Mouse (Mus musculus) midbrain, postnatal 0 days (tissue): ENCODE data around the gene Slc35g1. TPM values are rescaled to one million over a fixed set of nuclear protein-coding genes. Genes with fewer than 3 reads are reported as not detected.

Experiments
- ATAC-seq: fragments of 200-750 bp; cut with Nextera tagmentation; 2 replicates; pipeline ENCODE4 v1.8.0; 2017; ENCODE audit warnings: moderate number of reproducible peaks, mild to moderate bottlenecking, moderate TSS enrichment, moderate library complexity; ENCODE audit not compliant: low FRiP score
- DNase-seq: peaks from one replicate; pipeline ENCODE4 v3.0.0-alpha.2; 2015; ENCODE audit warnings: low spot score
- H3K27ac ChIP-seq: fragments of 300-500 bp; sonication (generic); 2 replicates; pipeline ENCODE4 v1.5.1; 2014; ENCODE audit warnings: low read depth, mild to moderate bottlenecking, low read length, mixed read lengths
- H3K27me3 ChIP-seq: fragments of 300-500 bp; sonication (generic); 2 replicates; pipeline ENCODE4 v1.6.1; 2014; ENCODE audit warnings: low read length, control low read depth, mixed read lengths; ENCODE audit not compliant: insufficient read depth
- H3K36me3 ChIP-seq: fragments of 300-500 bp; sonication (generic); 2 replicates; pipeline ENCODE4 v1.6.1; 2014; ENCODE audit warnings: low read length, control low read depth, mixed read lengths; ENCODE audit not compliant: insufficient read depth
- H3K4me1 ChIP-seq: fragments of 300-500 bp; sonication (generic); 2 replicates; pipeline ENCODE4 v1.6.1; 2014; ENCODE audit warnings: mild to moderate bottlenecking, control low read depth, antibody characterized with exemption, low read length, mixed read lengths; ENCODE audit not compliant: insufficient read depth
- H3K4me2 ChIP-seq: fragments of 300-500 bp; sonication (generic); 2 replicates; pipeline ENCODE4 v1.6.1; 2014; ENCODE audit warnings: low read depth, mild to moderate bottlenecking, low read length, mixed read lengths; ENCODE audit not compliant: poor library complexity, severe bottlenecking
- H3K4me3 ChIP-seq: fragments of 300-500 bp; sonication (generic); 2 replicates; pipeline ENCODE4 v1.5.1; 2014; ENCODE audit warnings: low read depth, mild to moderate bottlenecking, low read length, moderate library complexity
- H3K9ac ChIP-seq: fragments of 300-500 bp; sonication (generic); replicated peaks from 2 replicates; pipeline ENCODE4 v1.6.1; 2014; ENCODE audit warnings: mild to moderate bottlenecking, low read length, moderate library complexity, mixed read lengths; ENCODE audit not compliant: poor library complexity, severe bottlenecking
- H3K9me3 ChIP-seq: fragments of 300-500 bp; sonication (generic); 2 replicates; pipeline ENCODE4 v1.6.1; 2016; ENCODE audit warnings: low read length, control low read depth
- CTCF ChIP-seq: IDR thresholded peaks from 2 replicates; pipeline ENCODE4 v1.5.1; 2016; ENCODE audit warnings: antibody characterized with exemption, mild to moderate bottlenecking
- WGBS: fragments of 180-500 bp; shearing (Covaris S2); extraction: QIAGEN DNeasy Blood & Tissue Kit; methylation state at CpG from one replicate; pipeline ENCODE4 v1.1.7; 2014; 5-methylcytosine and 5-hydroxymethylcytosine counted together
- polyA plus RNA-seq: library from polyadenylated mRNA; unstranded; fragments of >200 nt; fragmentation: Nextera tagmentation; extraction: Ambion mirVana; gene quantifications from 2 replicates; pipeline ENCODE4 v1.2.1, GENCODE M21; 2015
- total RNA-seq: library from RNA; depleted of rRNA; stranded (reverse); fragments of >200 nt; gene quantifications from 2 replicates; pipeline ENCODE4 v1.2.3, GENCODE M21; 2014

Slc35g1 gene
- total and polyA plus RNA-seq, 2 experiments from 2014 or later: 1.4 to 2.5 TPM

GRCm38 (mm10) chr19:38361850-38362249, 33.9 kb upstream of the Slc35g1 start:
- no peaks in the 10 kb centered on the region for H3K9me3 ChIP-seq
- H3K9ac ChIP-seq: no peak overlapping the region
- no peak overlapping the region for H3K27ac ChIP-seq
- H3K36me3 ChIP-seq: no peaks in the 10 kb centered on the region
- H3K4me1 ChIP-seq: no peaks in the 10 kb centered on the region
- ATAC-seq: no peak
- no peak for TF ChIP-seq CTCF
- H3K27me3 ChIP-seq: no peaks in the 10 kb centered on the region
- 65% methylated on average over 2 of the region's 2 CpGs for WGBS
- DNase-seq: no peak
- H3K4me3 ChIP-seq: no peak overlapping the region
- H3K4me2 ChIP-seq: no peak overlapping the region

GRCm38 (mm10) chr19:38363358-38363757, 32.4 kb upstream of the Slc35g1 start:
- no peak overlapping the region for H3K4me3 ChIP-seq
- ATAC-seq (no peak), DNase-seq (no peak)
- no peak overlapping the region for H3K9ac ChIP-seq
- H3K4me1 ChIP-seq: no peaks in the 10 kb centered on the region
- H3K4me2 ChIP-seq: no peak overlapping the region
- no peaks in the 10 kb centered on the region for H3K27me3 ChIP-seq
- no peaks in the 10 kb centered on the region for H3K9me3 ChIP-seq
- H3K27ac ChIP-seq: no peak overlapping the region
- no peak for TF ChIP-seq CTCF
- no peaks in the 10 kb centered on the region for H3K36me3 ChIP-seq
- 34% methylated on average over 1 of the region's 1 CpGs for WGBS

DNA sequence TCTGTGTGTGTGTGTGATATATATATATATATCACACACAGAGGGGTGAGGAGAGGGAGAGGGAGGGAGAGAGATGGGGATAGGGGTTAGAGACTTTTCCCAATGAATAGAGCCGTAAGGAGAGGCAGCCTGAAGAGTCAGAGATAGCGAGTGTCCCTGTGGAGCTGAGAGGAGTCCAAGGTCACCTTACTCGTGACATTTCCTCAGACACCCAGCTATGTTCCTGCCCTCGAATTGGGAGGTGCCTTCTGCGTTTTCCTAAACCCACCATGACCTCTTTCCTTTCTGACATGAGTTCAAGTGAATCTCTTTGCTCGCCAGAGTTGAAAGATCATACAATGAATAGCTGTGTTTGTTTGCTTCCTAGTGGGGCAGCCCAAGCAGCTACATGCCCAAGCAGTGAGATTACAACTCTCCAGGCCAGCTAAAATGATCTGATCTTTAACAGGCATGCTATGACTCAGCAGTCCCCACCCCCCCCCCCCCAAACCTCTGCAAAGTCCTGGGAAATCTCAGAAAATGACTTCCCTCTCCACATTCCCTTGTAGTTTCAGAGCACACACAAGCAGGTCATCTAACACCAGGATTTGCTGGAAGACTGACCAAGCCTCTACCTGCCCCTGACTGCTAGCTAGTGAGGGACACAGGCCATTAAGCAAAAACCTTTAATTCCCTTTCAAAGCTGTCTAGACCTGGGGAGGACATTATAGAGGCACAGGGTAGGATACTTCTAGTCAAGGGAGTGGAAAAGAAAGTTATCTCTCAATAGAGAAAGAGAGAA, 31.7 kb upstream of the Slc35g1 start:
- H3K9me3 ChIP-seq: no peaks in the 10 kb centered on the region
- no peak overlapping the region for H3K4me2 ChIP-seq
- DNase-seq (no peak), ATAC-seq (no peak)
- 37% methylated on average over 6 of the region's 6 CpGs for WGBS
- H3K4me3 ChIP-seq: no peak overlapping the region
- no peaks in the 10 kb centered on the region for H3K4me1 ChIP-seq
- no peak overlapping the region for H3K9ac ChIP-seq
- TF ChIP-seq CTCF: no peak
- no peaks in the 10 kb centered on the region for H3K27me3 ChIP-seq
- no peaks in the 10 kb centered on the region for H3K36me3 ChIP-seq
- no peak overlapping the region for H3K27ac ChIP-seq

GRCm38 (mm10) chr19:38364939-38365614, 30.7 kb upstream of the Slc35g1 start:
- no peak for TF ChIP-seq CTCF
- Histone ChIP-seq H3K36me3 (no peaks in the 10 kb centered on the region), H3K27me3 (no peaks in the 10 kb centered on the region), H3K4me3 (no peak overlapping the region), H3K9me3 (no peaks in the 10 kb centered on the region), H3K4me2 (no peak overlapping the region), H3K9ac (no peak overlapping the region), H3K27ac (no peak overlapping the region), H3K4me1 (no peaks in the 10 kb centered on the region)
- WGBS: 77% methylated on average over 11 of the region's 11 CpGs
- ATAC-seq (no peak), DNase-seq (no peak)

DNA sequence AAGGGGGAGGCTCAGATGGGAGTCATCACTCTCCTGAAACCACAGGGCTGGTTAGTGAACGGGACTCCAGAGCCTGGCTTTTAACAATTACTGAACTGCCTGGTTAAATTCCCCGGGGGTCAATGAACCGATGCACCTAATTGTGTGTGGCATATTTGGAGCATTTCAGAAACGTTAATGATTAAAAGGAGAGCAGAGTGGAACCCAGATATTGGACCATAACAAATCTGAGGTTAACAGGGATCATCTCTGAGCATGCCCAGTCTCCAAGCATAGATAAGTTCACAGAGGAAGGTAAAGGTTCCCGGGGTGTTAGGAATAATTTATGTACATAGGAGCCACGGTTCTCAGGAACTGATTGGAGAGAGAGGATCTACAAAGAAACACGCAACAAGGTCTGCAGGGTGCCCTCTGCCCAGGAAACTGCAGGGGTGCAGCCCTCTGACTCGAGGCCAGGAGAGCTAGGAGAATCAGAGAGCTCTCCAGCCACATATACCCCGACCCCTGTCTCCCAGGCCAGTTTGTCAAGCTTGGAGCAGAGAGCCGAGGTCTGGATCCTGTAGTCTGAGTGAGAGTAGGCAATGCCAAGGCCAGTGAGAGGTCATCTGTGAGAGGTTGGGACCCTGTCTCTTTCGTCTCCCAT, 23.2 kb upstream of the Slc35g1 start:
- Histone ChIP-seq H3K4me3 (no peak overlapping the region), H3K27me3 (no peaks in the 10 kb centered on the region), H3K4me1 (no peaks in the 10 kb centered on the region), H3K9ac (no peak overlapping the region), H3K27ac (no peak overlapping the region), H3K9me3 (no peaks in the 10 kb centered on the region), H3K4me2 (no peak overlapping the region), H3K36me3 (no peaks in the 10 kb centered on the region)
- DNase-seq (no peak), ATAC-seq (no peak)
- WGBS: 34% methylated on average over 11 of the region's 11 CpGs
- TF ChIP-seq CTCF: no peak

GRCm38 (mm10) chr19:38373371-38373770, 22.4 kb upstream of the Slc35g1 start:
- 45% methylated on average over 2 of the region's 2 CpGs for WGBS
- no peak for TF ChIP-seq CTCF
- ATAC-seq: no peak

More at GRCm38 (mm10) chr19:38373371-38373770, 22.4 kb upstream of the Slc35g1 start:
- no peaks in the 10 kb centered on the region for H3K9me3 ChIP-seq
- no peaks in the 10 kb centered on the region for H3K36me3 ChIP-seq
- H3K4me1 ChIP-seq: no peaks in the 10 kb centered on the region
- H3K27me3 ChIP-seq: no peaks in the 10 kb centered on the region
- H3K27ac ChIP-seq: no peak overlapping the region
- H3K4me2 ChIP-seq: no peak overlapping the region
- DNase-seq: peak; percentile 4
- H3K9ac ChIP-seq: no peak overlapping the region
- H3K4me3 ChIP-seq: no peak overlapping the region
